Mouse (Mus musculus) kidney, adult 2 months (tissue): ENCODE measurements around the gene Lrmda.

Experiments
- CTCF ChIP-seq: fragments of 200-500 bp; conservative IDR thresholded peaks from 2 replicates; pipeline ENCODE4 v1.5.1; 2011; ENCODE audit warnings: low read depth, mild to moderate bottlenecking, control low read depth, low read length, moderate library complexity, mixed read lengths; ENCODE audit not compliant: insufficient read depth, insufficient read length
- POLR2A ChIP-seq: fragments of 200-500 bp; IDR thresholded peaks from one replicate; pipeline ENCODE4 v1.6.1; 2011; ENCODE audit warnings: low read depth, low read length, control low read depth

GRCm38 (mm10) chr14:22960166-22960565 is 940.7 kb downstream of the Lrmda start:
- no peak for TF ChIP-seq POLR2A
- no peak for TF ChIP-seq CTCF
